Mouse (Mus musculus) limb, embryonic 14.5 days (tissue): ENCODE measurements around the gene Gm10203. TPM values are rescaled to one million over a fixed set of nuclear protein-coding genes. Genes with fewer than 3 reads are reported as not detected.
"Not testable (repeated sequence)": the region's sequence is repeated elsewhere in the genome, so short reads cannot be mapped to it uniquely, and the experiment has no call there.

Experiments
- ATAC-seq: fragments of 200-750 bp; cut with Nextera tagmentation; 2 replicates; pipeline ENCODE4 v1.8.0; 2017; ENCODE audit warnings: low read depth, moderate number of reproducible peaks, moderate TSS enrichment; ENCODE audit not compliant: low FRiP score
- DNase-seq: peaks from one replicate; pipeline ENCODE4 v3.0.0-alpha.2; 2015; ENCODE audit warnings: low spot score
- H3K27ac ChIP-seq: fragments of 300-500 bp; sonication (generic); replicated peaks from 2 replicates; pipeline ENCODE4 v1.5.1; 2014; ENCODE audit warnings: low read depth, mild to moderate bottlenecking, low read length, moderate library complexity, mixed read lengths
- H3K27me3 ChIP-seq: fragments of 300-500 bp; sonication (generic); 2 replicates; pipeline ENCODE4 v1.6.1; 2014; ENCODE audit warnings: low read length, mixed read lengths; ENCODE audit not compliant: control insufficient read depth, insufficient read depth
- H3K36me3 ChIP-seq: fragments of 300-500 bp; sonication (generic); 2 replicates; pipeline ENCODE4 v1.6.1; 2014; ENCODE audit warnings: mild to moderate bottlenecking, low read length, moderate library complexity, mixed read lengths; ENCODE audit not compliant: control insufficient read depth, insufficient read depth
- H3K4me1 ChIP-seq: fragments of 300-500 bp; sonication (generic); 2 replicates; pipeline ENCODE4 v1.6.1; 2014; ENCODE audit warnings: antibody characterized with exemption, low read length, mixed read lengths; ENCODE audit not compliant: control insufficient read depth, insufficient read depth
- H3K4me2 ChIP-seq: fragments of 300-500 bp; sonication (generic); replicated peaks from 2 replicates; pipeline ENCODE4 v1.6.1; 2014; ENCODE audit warnings: low read depth, mild to moderate bottlenecking, low read length, moderate library complexity; ENCODE audit not compliant: severe bottlenecking
- H3K4me3 ChIP-seq: fragments of 300-500 bp; sonication (generic); replicated peaks from 2 replicates; pipeline ENCODE4 v1.5.1; 2014; ENCODE audit warnings: low read length
- H3K9ac ChIP-seq: fragments of 300-500 bp; sonication (generic); 2 replicates; pipeline ENCODE4 v1.6.1; 2014; ENCODE audit warnings: mild to moderate bottlenecking, low read depth, low read length, moderate library complexity; ENCODE audit not compliant: severe bottlenecking
- H3K9me3 ChIP-seq: fragments of 300-500 bp; sonication (generic); 2 replicates; pipeline ENCODE4 v1.6.1; 2016; ENCODE audit warnings: low read length; ENCODE audit not compliant: control insufficient read depth
- POLR2A ChIP-seq: fragments of 200-500 bp; IDR thresholded peaks from 2 replicates; pipeline ENCODE4 v1.8.0; 2012; ENCODE audit warnings: inconsistent platforms, mild to moderate bottlenecking, moderate library complexity, borderline replicate concordance; ENCODE audit not compliant: insufficient read depth, insufficient read length; ENCODE audit errors: extremely low read depth
- WGBS: fragments of 180-500 bp; shearing (Covaris S2); extraction: QIAGEN DNeasy Blood & Tissue Kit; methylation state at CpG from one replicate; pipeline ENCODE4 v1.1.7; 2014; 5-methylcytosine and 5-hydroxymethylcytosine counted together
- polyA plus RNA-seq, 2 experiments: library from polyadenylated mRNA; depleted of rRNA in 1 of 2; stranded (reverse) in 1 of 2; unstranded in 1 of 2; fragments of >200 nt; fragmentation: Nextera tagmentation in 1 of 2; extraction: Ambion mirVana in 1 of 2; gene quantifications; 2 replicates each; pipeline versions ENCODE4 v1.2.1 to v1.2.3; 2012 to 2014

Gene Gm10203
- polyA plus RNA-seq (2012; rRNA removed) (not detected in 2 replicates), polyA plus RNA-seq (2014; fragmentation: Nextera tagmentation; extraction: Ambion mirVana) (not detected in 2 replicates)

GRCm38 (mm10) chr6:149129870-149130269, at the start of gene Gm10203:
Gm10203 (plus strand) TSS chr6:149130170.
- ATAC-seq, H3K27me3 ChIP-seq: not testable (repeated sequence)

GRCm38 (mm10) chr6:149092406-149092805, 37.6 kb upstream of the Gm10203 start:
- Histone ChIP-seq H3K4me1 (no peaks in the 10 kb centered on the region), H3K9me3 (no peaks in the 10 kb centered on the region), H3K36me3 (no peaks in the 10 kb centered on the region), H3K27me3 (no peaks in the 10 kb centered on the region), H3K4me3 (no peak overlapping the region), H3K9ac (no peak overlapping the region), H3K4me2 (no peak overlapping the region), H3K27ac (no peak overlapping the region)
- 92% methylated on average over 6 of the region's 6 CpGs for WGBS
- no peak for TF ChIP-seq POLR2A
- ATAC-seq (no peak), DNase-seq (no peak)

More at GRCm38 (mm10) chr6:149129870-149130269, at the start of gene Gm10203:
- not testable (repeated sequence) for H3K4me2 ChIP-seq, H3K36me3 ChIP-seq, H3K9ac ChIP-seq, H3K4me1 ChIP-seq, H3K4me3 ChIP-seq, H3K27ac ChIP-seq, DNase-seq, H3K9me3 ChIP-seq
- 91% methylated on average over 8 of the region's 8 CpGs for WGBS

- H3K27me3 ChIP-seq, result no peaks in the 10 kb centered on the region
- H3K9me3 ChIP-seq, result no peaks in the 10 kb centered on the region
- WGBS, result 43% methylated on average over 5 of the region's 5 CpGs
- DNase-seq (no peak), ATAC-seq (no peak)
- TF ChIP-seq POLR2A, result no peak
- H3K4me1 ChIP-seq, result no peaks in the 10 kb centered on the region
- no peaks in the 10 kb centered on the region for H3K36me3 ChIP-seq
- no peak overlapping the region for H3K4me2 ChIP-seq
- no peak overlapping the region for H3K4me3 ChIP-seq
- no peak overlapping the region for H3K9ac ChIP-seq
- no peak overlapping the region for H3K27ac ChIP-seq
Measured at GRCm38 (mm10) chr6:149093465-149093864, 36.5 kb upstream of the Gm10203 start.

GRCm38 (mm10) chr6:149094555-149094954, 35.4 kb upstream of the Gm10203 start:
- H3K4me1 ChIP-seq, result 0 out of 2 replicates have a peak, but pooled peaks cover 2% of the 10 kb centered on the region
- ATAC-seq (no peak), DNase-seq (no peak)
- no peaks in the 10 kb centered on the region for H3K27me3 ChIP-seq
- no peak overlapping the region for H3K27ac ChIP-seq
- H3K36me3 ChIP-seq, result no peaks in the 10 kb centered on the region
- WGBS, result 65% methylated on average over 1 of the region's 1 CpGs
- no peak overlapping the region for H3K4me2 ChIP-seq
- no peak overlapping the region for H3K4me3 ChIP-seq
- no peak overlapping the region for H3K9ac ChIP-seq
- no peaks in the 10 kb centered on the region for H3K9me3 ChIP-seq
- no peak for TF ChIP-seq POLR2A

GRCm38 (mm10) chr6:149095389-149095788, 34.6 kb upstream of the Gm10203 start:
- WGBS, result 49% methylated on average over 6 of the region's 6 CpGs
- H3K4me3 ChIP-seq, result no peak overlapping the region
- no peak for DNase-seq
- no peaks in the 10 kb centered on the region for H3K9me3 ChIP-seq
- no peak for TF ChIP-seq POLR2A
- 0 out of 2 replicates have a peak, but pooled peaks cover 2% of the 10 kb centered on the region for H3K4me1 ChIP-seq
- H3K27ac ChIP-seq, result no peak overlapping the region
- no peak overlapping the region for H3K9ac ChIP-seq
- no peaks in the 10 kb centered on the region for H3K36me3 ChIP-seq
- no peaks in the 10 kb centered on the region for H3K27me3 ChIP-seq
- H3K4me2 ChIP-seq, result no peak overlapping the region
- no peak for ATAC-seq

- H3K9ac ChIP-seq, result no peak overlapping the region
- H3K27me3 ChIP-seq, result no peaks in the 10 kb centered on the region
- H3K4me3 ChIP-seq, result no peak overlapping the region
- DNase-seq (no peak), ATAC-seq (no peak)
- no peaks in the 10 kb centered on the region for H3K9me3 ChIP-seq
- H3K4me1 ChIP-seq, result 0 out of 2 replicates have a peak, but pooled peaks cover 2% of the 10 kb centered on the region
- H3K27ac ChIP-seq, result no peak overlapping the region
- no peaks in the 10 kb centered on the region for H3K36me3 ChIP-seq
- WGBS, result 86% methylated on average over 2 of the region's 2 CpGs
- TF ChIP-seq POLR2A, result no peak
- no peak overlapping the region for H3K4me2 ChIP-seq
Measured at GRCm38 (mm10) chr6:149096233-149096632, 33.7 kb upstream of the Gm10203 start.
